Mouse (Mus musculus): ENCODE measurements around the gene Otx2.

GRCm38 (mm10) chr14:48653676-48654510 is 19.7 kb downstream of the Otx2 start:
- TF ChIP-seq CTCF (IDR thresholded peaks at IDR 0.05; ENCODE audit: low read depth) = no peak
- no peak for TF ChIP-seq EP300 (optimal IDR thresholded peaks at IDR 0.05)
